Mouse (Mus musculus) MN1 (cell line): ENCODE measurements around the gene Myo18b.

Experiments used
- DNase-seq: peaks from one replicate; pipeline ENCODE4 v3.0.0-alpha.2; 2016; ENCODE audit warnings: low spot score

Myo18b gene

GRCm38 (mm10) chr5:112674806-112675205, 221.4 kb downstream of the Myo18b start:
- peak; percentile 70 for DNase-seq

- no peak for DNase-seq
Observed at GRCm38 (mm10) chr5:112672457-112672856, 223.7 kb downstream of the Myo18b start.

GRCm38 (mm10) chr5:112671961-112672360, 224.2 kb downstream of the Myo18b start:
- no peak for DNase-seq

- DNase-seq: no peak
Observed at GRCm38 (mm10) chr5:112667153-112667552, 229.0 kb downstream of the Myo18b start.

- DNase-seq: no peak
Observed at GRCm38 (mm10) chr5:112665661-112666060, 230.5 kb downstream of the Myo18b start.

GRCm38 (mm10) chr5:112663701-112664100, 232.5 kb downstream of the Myo18b start:
- DNase-seq: no peak

GRCm38 (mm10) chr5:112660924-112661431, 235.2 kb downstream of the Myo18b start:
- DNase-seq: peak; percentile 52

GRCm38 (mm10) chr5:112659295-112659694, 236.9 kb downstream of the Myo18b start:
- DNase-seq: no peak

- DNase-seq: no peak
Observed at GRCm38 (mm10) chr5:112656811-112657210, 239.4 kb downstream of the Myo18b start.

- DNase-seq: no peak
Observed at GRCm38 (mm10) chr5:112655986-112656541, 240.1 kb downstream of the Myo18b start.

GRCm38 (mm10) chr5:112655529-112655928, 240.6 kb downstream of the Myo18b start:
- no peak for DNase-seq

GRCm38 (mm10) chr5:112652036-112652435, 244.1 kb downstream of the Myo18b start:
- DNase-seq: no peak

GRCm38 (mm10) chr5:112649164-112649702, 246.9 kb downstream of the Myo18b start:
- DNase-seq: no peak

- no peak for DNase-seq
Observed at GRCm38 (mm10) chr5:112646871-112647270, 249.3 kb downstream of the Myo18b start.

- DNase-seq: no peak
Observed at GRCm38 (mm10) chr5:112645535-112645934, 250.6 kb downstream of the Myo18b start.

- no peak for DNase-seq
Observed at GRCm38 (mm10) chr5:112643533-112644272, 252.5 kb downstream of the Myo18b start.

- DNase-seq: peak; percentile 46
Observed at GRCm38 (mm10) chr5:112642731-112643130, 253.4 kb downstream of the Myo18b start.

- DNase-seq: no peak
Observed at GRCm38 (mm10) chr5:112641770-112642169, 254.4 kb downstream of the Myo18b start.

GRCm38 (mm10) chr5:112641131-112641530, 255.0 kb downstream of the Myo18b start:
- DNase-seq: no peak

GRCm38 (mm10) chr5:112640651-112641050, 255.5 kb downstream of the Myo18b start:
- no peak for DNase-seq
